Mouse (Mus musculus): ENCODE results near the gene BC051665.

The BC051665 gene

GRCm38 (mm10) chr13:60742611-60743010, 43.6 kb downstream of the BC051665 start:
- no peak for DNase-seq

GRCm38 (mm10) chr13:60740248-60740647, 45.9 kb downstream of the BC051665 start:
- DNase-seq = no peak

- DNase-seq = peak; percentile 79 to 81
These were observed 47.7 kb downstream of the BC051665 start for GRCm38 (mm10) chr13:60738429-60738828.

GRCm38 (mm10) chr13:60737632-60738324, 48.4 kb downstream of the BC051665 start:
- peak; percentile 94 to 96 for DNase-seq

GRCm38 (mm10) chr13:60736421-60737105, 49.6 kb downstream of the BC051665 start:
- DNase-seq = peak; percentile 78 to 84

GRCm38 (mm10) chr13:60735306-60735705, 50.9 kb downstream of the BC051665 start:
- no peak for DNase-seq
